Mouse (Mus musculus) hindbrain, embryonic 15.5 days (tissue): Measurements from ENCODE around the gene Cytl1. TPM values are rescaled to one million over a fixed set of nuclear protein-coding genes. Genes with fewer than 3 reads are reported as not detected.

Experiments used
- ATAC-seq: fragments of 200-750 bp; cut with Nextera tagmentation; 2 replicates; pipeline ENCODE4 v1.8.0; 2017; ENCODE audit warnings: low read depth, moderate number of reproducible peaks, moderate TSS enrichment; ENCODE audit not compliant: low FRiP score
- H3K27ac ChIP-seq: fragments of 300-500 bp; sonication (generic); replicated peaks from 2 replicates; pipeline ENCODE4 v1.5.1; 2015; ENCODE audit warnings: mild to moderate bottlenecking, inconsistent platforms
- H3K27me3 ChIP-seq: fragments of 300-500 bp; sonication (generic); 2 replicates; pipeline ENCODE4 v1.6.1; 2015; ENCODE audit warnings: control low read depth, inconsistent platforms
- H3K36me3 ChIP-seq: fragments of 300-500 bp; sonication (generic); 2 replicates; pipeline ENCODE4 v1.6.1; 2015; ENCODE audit warnings: control low read depth, inconsistent platforms
- H3K4me1 ChIP-seq: fragments of 300-500 bp; sonication (generic); replicated peaks from 2 replicates; pipeline ENCODE4 v1.6.1; 2015; ENCODE audit warnings: control low read depth, inconsistent platforms
- H3K4me2 ChIP-seq: fragments of 300-500 bp; sonication (generic); 2 replicates; pipeline ENCODE4 v1.6.1; 2015; ENCODE audit warnings: moderate library complexity, mild to moderate bottlenecking, inconsistent platforms
- H3K4me3 ChIP-seq: fragments of 300-500 bp; sonication (generic); 2 replicates; pipeline ENCODE4 v1.5.1; 2015; ENCODE audit warnings: mild to moderate bottlenecking, inconsistent platforms
- H3K9ac ChIP-seq: fragments of 300-500 bp; sonication (generic); 2 replicates; pipeline ENCODE4 v1.6.1; 2015; ENCODE audit warnings: inconsistent platforms
- H3K9me3 ChIP-seq: fragments of 300-500 bp; sonication (generic); 2 replicates; pipeline ENCODE4 v1.6.1; 2016; ENCODE audit warnings: control low read depth, inconsistent platforms
- WGBS: fragments of 180-500 bp; shearing (Covaris S2); methylation state at CpG from one replicate; pipeline ENCODE4 v1.1.7; 2015; 5-methylcytosine and 5-hydroxymethylcytosine counted together
- polyA plus RNA-seq: library from polyadenylated mRNA; unstranded; fragments of >200 nt; fragmentation: Nextera tagmentation; extraction: Ambion mirVana; gene quantifications from 2 replicates; pipeline ENCODE4 v1.2.1, GENCODE M21; 2015

Gene Cytl1
- polyA plus RNA-seq, 1 experiment from 2014 or later: 1.4 TPM

GRCm38 (mm10) chr5:37775681-37776080, 40.4 kb downstream of the Cytl1 start:
- ATAC-seq: no peak
- Histone ChIP-seq H3K4me3 (no peak overlapping the region), H3K4me2 (no peak overlapping the region), H3K27ac (no peak overlapping the region), H3K4me1 (no peaks in the 10 kb centered on the region), H3K9ac (no peak overlapping the region), H3K27me3 (peaks cover 32% of the 10 kb centered on the region), H3K36me3 (no peaks in the 10 kb centered on the region), H3K9me3 (no peaks in the 10 kb centered on the region)
- 47% methylated on average over 5 of the region's 5 CpGs for WGBS

GRCm38 (mm10) chr5:37783306-37783705, 48.0 kb downstream of the Cytl1 start:
- ATAC-seq: no peak
- H3K9me3 ChIP-seq: no peaks in the 10 kb centered on the region
- H3K27me3 ChIP-seq: no peaks in the 10 kb centered on the region
- no peak overlapping the region for H3K4me2 ChIP-seq
- no peaks in the 10 kb centered on the region for H3K36me3 ChIP-seq
- 59% methylated on average over 8 of the region's 8 CpGs for WGBS
- H3K4me3 ChIP-seq: no peak overlapping the region
- no peak overlapping the region for H3K27ac ChIP-seq
- H3K4me1 ChIP-seq: no peaks in the 10 kb centered on the region
- H3K9ac ChIP-seq: no peak overlapping the region

GRCm38 (mm10) chr5:37784847-37785391, 49.6 kb downstream of the Cytl1 start:
- H3K27ac ChIP-seq: no peak overlapping the region
- no peaks in the 10 kb centered on the region for H3K36me3 ChIP-seq
- no peaks in the 10 kb centered on the region for H3K9me3 ChIP-seq
- no peak overlapping the region for H3K4me2 ChIP-seq
- no peaks in the 10 kb centered on the region for H3K4me1 ChIP-seq
- ATAC-seq: no peak
- H3K4me3 ChIP-seq: no peak overlapping the region
- no peak overlapping the region for H3K9ac ChIP-seq
- 83% methylated on average over 9 of the region's 9 CpGs for WGBS
- no peaks in the 10 kb centered on the region for H3K27me3 ChIP-seq

Other genes with a start within 250 kb of the Cytl1 start
- 32.3 and 38.8 TPM in 2 replicates for gene Stk32b, start 18.3 kb upstream of the Cytl1 start, polyA plus RNA-seq
- gene Msx1, start 89.1 kb downstream of the Cytl1 start, polyA plus RNA-seq: 26.4 and 36.7 TPM in 2 replicates